Mouse (Mus musculus) cerebellum, adult 11-12 months (tissue): ENCODE results near the gene Kctd15.

Experiments
- DNase-seq: peaks from one replicate; pipeline ENCODE4 v3.0.0; 2022

Gene Kctd15

DNA sequence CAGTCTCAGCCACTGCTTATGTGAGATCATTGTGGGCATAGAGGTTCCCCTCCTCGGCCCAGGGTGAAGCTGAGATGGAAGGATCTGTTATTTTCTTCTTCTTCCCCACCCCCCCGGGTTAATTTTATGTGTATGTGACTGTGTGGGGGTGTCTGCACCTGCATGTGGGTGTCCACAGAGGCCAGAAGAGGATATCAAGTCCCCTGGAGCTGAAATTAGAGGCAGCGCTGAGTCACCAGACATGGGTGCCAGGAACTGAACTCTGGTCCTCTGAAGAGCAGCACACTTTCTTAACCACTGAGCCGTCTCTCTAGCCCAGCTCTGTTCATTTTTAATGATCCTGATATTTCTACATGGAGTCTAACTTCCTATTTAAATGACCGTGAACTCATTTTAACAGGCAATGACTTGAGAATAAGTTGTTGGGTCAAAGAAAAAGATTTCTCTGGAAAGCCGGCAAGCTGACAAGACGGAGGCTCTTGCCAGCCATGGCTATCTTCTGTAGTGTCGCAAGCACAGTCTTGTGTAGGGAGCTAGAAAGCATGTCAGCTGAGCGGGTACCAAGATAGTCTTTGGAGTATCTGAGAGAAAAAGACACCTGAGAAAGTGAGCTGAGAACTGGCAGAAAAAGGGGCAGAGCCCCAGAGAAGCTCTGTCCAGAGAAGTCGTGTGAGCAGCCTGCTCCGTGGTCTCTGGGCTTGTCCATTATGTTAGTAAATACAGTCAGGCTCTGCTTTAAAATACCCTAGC is 38.2 kb downstream of the Kctd15 start:
- DNase-seq: no peak

DNA sequence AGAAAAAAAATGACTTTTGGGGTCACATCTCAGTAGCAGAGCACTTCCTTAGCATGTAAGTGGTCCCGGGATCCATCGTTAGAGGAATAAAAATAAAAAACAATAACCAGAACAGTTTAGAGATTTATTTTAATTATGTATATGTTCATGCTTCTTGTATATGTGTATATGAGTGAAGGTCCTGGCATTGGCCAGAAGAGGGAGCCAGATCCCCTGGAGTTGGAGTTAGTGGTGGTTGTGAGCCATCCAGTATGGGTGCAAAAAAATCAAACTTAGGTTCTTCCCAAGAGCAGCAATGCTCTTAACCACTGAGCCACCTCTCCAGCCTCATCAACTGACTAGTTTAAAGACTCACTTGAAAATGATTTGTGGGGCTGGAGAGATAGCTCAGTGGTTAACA is 40.3 kb downstream of the Kctd15 start:
- DNase-seq: no peak

DNA sequence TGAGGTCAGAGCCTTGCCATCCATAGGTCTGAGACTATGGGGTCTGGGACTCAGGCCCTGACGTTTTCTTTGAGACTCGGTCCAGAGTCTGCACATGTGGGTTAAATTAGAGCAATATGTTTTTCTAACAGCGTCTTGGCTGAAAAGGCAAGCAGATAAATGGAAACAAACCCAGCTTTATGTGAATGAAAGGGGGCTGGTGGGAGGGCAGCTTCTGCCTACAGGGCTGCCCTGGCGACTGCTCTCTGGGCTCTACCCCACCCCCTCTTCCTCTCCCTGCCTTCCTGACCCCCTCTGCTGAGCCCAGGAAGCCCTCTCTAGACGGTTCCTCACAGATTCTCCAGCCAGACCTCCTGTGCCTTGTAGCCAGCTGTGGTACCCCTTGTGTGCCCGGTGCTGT is 46.1 kb downstream of the Kctd15 start:
- no peak for DNase-seq

DNA sequence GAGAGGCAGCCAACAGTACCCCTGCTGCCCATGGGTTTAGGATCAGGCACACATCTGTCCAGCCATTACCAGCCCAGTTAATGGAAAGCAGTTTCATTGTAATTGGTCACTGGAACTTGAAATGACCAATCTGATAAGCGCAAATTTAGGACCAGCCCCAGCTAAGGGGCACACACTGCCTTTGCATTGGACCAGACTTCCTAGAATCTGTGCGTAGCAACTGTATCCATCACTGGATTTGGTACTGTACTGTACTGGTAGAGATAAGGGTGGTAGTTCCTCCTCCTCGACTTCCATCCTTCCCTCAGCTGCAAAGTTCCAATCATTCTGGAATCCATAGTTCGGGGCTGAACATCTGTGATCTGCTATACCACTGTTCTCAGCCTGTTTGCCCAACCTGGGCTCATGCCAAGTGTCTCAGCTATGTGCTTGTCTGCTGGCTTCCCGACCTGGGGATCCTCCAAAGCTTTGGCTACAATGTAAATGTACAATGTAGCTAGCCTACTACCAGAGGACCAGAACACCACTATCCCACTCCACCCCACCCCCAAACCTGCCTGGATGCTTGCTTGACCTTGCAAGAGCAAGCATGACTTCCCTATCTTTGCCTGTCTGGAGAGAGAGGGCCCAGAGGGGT is 49.1 kb downstream of the Kctd15 start:
- no peak for DNase-seq

DNA sequence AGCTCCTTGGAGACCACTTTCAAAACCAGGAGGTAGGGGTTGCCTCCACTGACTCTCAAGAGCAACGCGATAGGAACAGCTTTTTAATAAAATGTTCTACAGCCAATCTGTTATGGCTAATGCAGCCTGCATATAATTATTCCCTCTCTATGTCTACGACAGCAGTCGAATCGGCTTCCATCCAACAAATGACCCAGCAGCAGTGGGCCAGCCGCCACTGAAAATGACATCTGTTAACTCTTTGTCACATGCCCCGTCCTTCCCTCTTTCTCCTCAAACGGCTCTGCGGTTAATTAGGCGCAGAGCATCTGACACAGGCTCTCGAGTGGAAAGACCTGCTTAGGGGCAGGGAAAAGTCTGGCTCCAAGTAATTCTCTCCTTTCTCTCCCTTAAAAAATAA is 49.8 kb downstream of the Kctd15 start:
- DNase-seq: no peak

DNA sequence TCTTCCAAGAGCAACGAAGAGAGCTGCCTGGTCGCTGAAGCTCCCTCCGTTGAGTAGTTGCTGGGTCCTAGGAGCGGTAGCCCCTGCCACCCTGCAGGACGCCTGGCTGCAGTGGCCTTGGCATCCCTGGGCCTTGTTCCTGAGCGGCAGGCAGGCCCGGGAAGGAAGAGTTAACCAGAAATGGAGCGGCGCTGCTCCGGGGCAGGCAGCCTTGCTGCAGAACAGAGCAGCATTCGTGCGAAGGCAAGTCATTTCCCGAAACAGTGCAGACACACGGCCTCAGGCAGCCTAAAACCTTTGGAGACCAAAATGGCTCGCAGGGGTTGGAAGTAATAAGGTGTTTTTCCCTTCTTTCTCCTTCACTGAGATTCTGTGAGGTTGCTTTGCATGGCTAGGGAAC is 50.5 kb downstream of the Kctd15 start:
- no peak for DNase-seq

DNA sequence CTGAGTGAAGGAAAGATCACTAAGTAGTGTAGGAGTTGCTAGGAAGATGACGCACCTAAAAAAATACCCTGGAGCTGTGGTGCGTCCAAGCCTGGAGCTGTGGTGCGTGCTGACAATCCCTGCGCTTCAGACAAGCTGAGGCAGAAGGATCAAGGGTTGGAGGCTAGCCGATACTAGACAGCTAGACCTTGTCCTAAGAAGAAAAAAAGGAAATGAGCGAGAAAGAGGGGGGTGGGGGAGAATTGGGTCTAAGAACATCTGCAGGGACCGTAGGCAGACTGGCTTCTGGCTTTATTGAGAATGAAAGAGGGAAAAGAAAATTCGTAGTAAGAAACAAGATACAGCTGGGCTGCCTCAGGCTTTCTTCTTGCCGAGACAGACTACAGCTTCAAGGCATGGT is 58.0 kb downstream of the Kctd15 start:
- DNase-seq: no peak

DNA sequence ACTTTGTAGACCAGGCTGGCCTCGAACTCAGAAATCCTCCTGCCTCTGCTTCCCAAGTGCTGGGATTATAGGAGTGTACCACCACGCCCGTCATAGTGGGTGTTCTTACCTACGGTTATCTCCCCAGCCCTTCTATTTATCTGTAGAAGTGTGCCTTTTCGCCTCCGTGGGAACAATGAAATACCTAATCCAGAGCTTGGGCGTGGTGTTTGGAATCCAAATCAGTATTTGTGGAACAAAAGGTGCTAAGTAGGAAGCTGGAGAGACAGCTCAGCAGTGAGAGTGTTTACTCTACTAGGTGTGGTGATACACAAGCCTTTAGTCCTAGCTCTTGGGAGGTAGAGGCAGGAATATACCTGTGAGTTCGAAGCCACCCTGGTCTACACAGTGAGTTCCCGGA is 58.5 kb downstream of the Kctd15 start:
- no peak for DNase-seq

DNA sequence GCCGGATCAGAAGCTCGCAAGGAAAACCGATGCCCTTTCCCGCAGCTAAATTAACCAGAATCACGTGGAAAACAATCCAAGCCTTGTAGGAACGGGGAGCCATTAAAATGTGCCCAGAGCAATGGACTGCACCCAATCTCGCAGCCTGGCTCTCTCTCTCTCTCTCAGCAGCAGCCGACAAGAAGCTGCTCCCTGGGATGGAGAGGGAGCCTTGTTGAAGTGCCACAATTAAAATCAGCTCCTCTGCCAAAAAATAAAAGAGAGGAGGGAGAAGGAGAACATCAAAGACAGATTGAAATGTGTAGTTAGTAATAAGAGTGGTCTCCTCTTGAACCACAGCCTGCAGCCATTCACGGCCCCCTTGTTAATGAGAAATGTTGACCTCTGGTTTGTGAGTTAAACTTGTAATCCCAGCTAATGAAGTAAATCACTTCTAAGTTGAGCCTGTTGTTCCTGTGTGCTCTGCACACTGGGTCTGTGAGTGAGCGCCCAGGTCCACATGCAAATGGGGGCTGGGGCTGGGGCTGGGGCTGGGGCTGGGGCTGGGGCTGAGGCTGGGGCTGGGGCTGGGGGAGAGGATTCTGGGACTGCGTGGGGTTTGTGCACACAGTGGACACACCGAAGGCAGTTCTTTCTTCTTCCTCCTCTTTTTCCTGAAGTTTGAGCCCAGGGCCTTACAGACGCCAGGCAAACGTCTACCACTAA is 59.8 kb downstream of the Kctd15 start:
- DNase-seq: no peak

DNA sequence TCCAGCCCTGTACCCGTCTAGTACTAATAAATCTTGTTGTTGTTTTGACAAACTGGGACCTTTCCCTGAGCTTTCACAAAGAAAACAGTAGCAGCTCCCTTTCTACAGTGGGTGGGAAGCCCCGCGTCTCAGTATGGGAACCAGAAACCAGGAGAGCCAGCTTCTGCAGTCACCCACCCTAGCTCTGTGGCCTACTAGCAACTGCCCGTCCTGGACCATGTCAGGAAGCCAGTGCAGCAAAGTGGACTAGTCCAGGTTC is 61.3 kb downstream of the Kctd15 start:
- DNase-seq: no peak

DNA sequence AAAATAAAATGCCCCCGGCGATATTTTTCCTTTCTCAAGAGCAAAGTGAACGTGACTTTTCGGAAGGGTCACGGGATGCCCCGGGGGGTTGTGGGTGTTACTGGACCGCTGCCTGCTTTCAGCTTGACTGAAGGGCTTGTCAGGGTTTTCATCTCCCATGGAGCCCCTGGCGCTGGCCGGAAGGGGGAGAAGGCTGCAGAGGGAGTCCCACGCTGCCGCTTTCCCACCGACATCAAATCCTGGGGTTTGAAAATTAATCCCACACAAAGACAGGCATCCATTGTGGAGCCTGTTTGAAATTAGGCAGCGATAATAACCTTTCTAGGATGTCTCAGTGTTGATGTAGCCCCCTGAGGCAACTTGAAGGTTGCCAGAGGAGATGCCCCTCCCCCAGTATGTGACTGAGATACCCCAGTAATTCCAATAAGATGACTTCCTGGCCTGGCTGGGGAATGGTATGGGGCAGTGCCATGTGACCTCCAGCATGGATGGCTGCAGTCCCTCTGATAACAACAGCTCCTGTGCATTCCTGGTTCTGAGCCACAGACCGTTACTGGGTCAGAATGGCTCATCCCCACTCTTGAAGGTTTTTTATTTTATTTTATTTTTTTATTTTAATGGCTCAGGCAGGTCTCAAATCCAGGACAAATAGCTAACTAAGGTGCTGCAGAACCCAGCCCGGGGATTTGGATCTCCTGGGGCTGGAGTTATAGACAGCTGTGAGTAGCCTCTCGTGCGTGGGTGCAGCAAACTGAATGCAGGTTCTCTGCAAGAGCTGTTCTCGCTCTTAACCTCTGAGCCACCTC is 61.8 kb downstream of the Kctd15 start:
- no peak for DNase-seq

DNA sequence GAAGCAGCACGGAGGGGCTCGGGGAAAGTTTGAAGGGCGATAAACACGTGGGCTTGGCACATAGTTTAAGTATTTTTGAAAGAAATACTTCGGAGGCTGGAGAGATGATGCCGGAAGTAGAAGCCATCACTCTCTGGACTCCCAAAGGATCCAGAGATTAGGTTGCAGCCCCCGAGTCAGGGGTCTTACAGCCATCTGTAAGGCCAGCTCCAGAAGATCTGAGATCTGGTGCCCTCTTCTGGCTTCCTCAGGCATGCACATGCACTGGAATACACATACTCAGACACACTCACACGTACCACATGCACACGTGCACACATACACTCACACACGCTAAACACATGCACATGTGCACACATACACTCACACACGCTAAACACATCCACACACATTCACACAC is 65.8 kb downstream of the Kctd15 start:
- no peak for DNase-seq
